Mouse (Mus musculus) G1E (cell line): ENCODE results near the gene Dnah17.

Experiments used
- CTCF ChIP-seq: IDR thresholded peaks from 2 replicates; pipeline ENCODE4 v1.5.1; 2012; ENCODE audit warnings: low read depth, low read length, inconsistent platforms, mixed read lengths
- GATA1 ChIP-seq: IDR thresholded peaks from 2 replicates; pipeline ENCODE4 v1.6.1; 2012; ENCODE audit warnings: borderline replicate concordance, low read length, inconsistent platforms, mixed read lengths
- GATA2 ChIP-seq: IDR thresholded peaks from 2 replicates; pipeline ENCODE4 v1.6.1; 2012; ENCODE audit warnings: low read depth, low read length, inconsistent platforms, borderline replicate concordance

GRCm38 (mm10) chr11:117977694-117978360, 152.6 kb downstream of the Dnah17 start:
- TF ChIP-seq CTCF (no peak), GATA1 (no peak), GATA2 (no peak)
